Mouse (Mus musculus): ENCODE data around the gene Plxna2. TPM values are rescaled to one million over a fixed set of nuclear protein-coding genes. Genes with fewer than 3 reads are reported as not detected.

The Plxna2 gene
- polyA plus RNA-seq, 1 experiment from 2014 or later, result 76.0 TPM

GRCm38 (mm10) chr1:194774754-194775153 is 156.7 kb downstream of the Plxna2 start:
- 50% methylated on average over 1 of the region's 1 CpGs for WGBS
- Histone ChIP-seq H3K27ac (ENCODE audit: low read depth, low read length) (no peak overlapping the region), H3K27me3 (ENCODE audit: control insufficient read depth, insufficient read depth, low read length) (no peaks in the 10 kb centered on the region), H3K4me3 (ENCODE audit: low read depth, low read length) (no peak overlapping the region), H3K36me3 (ENCODE audit: control insufficient read depth, insufficient read depth, low read length) (peaks cover 11% of the 10 kb centered on the region), H3K9me3 (ENCODE audit: control insufficient read depth, low read length) (no peaks in the 10 kb centered on the region), H3K4me2 (ENCODE audit: low read depth, low read length) (no peak overlapping the region), H3K4me1 (ENCODE audit: control insufficient read depth, insufficient read depth, low read length) (no peaks in the 10 kb centered on the region), H3K9ac (replicated peaks; ENCODE audit: low read depth, low read length) (no peak overlapping the region)
- ATAC-seq (ENCODE audit: low read depth), result no peak; the same call in 1 of the 2 replicates

DNA sequence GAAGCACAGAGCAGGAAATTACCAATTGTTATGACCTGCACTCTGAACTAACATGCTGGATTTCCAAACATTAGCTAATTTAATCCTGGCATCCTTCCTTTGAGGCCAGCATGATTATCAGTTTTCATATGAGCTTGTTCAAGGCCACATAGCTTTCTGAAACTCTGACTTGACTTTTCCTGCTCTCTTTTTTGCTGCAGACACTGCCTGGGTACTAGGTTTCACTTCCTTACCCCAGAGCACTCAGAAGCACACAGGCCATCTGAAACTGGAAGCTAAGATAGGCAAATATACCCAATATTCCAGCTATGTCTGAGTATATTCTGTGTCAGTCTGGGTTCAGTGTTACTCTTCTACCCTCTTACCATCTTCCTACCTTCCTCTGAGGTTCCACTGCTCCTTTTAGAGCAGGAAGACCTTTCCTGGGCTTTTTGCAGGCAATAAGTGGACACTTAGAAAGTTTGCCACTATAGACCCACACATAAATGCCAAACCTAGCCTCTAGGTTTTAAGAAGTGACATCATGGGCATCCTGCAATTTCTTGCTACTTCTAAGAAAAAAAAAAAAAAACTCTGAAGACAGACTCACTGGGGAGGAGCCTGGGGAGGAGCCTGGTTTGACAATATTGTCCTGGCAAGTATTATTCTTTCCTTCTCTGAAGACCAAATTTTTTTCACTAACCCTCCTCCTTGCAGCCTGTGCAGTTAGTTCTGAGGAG is 157.8 kb downstream of the Plxna2 start:
- Histone ChIP-seq H3K27ac (ENCODE audit: low read depth, low read length) (no peak overlapping the region), H3K4me1 (ENCODE audit: control insufficient read depth, insufficient read depth, low read length) (no peaks in the 10 kb centered on the region), H3K4me2 (ENCODE audit: low read depth, low read length) (no peak overlapping the region), H3K27me3 (ENCODE audit: control insufficient read depth, insufficient read depth, low read length) (no peaks in the 10 kb centered on the region), H3K9me3 (ENCODE audit: control insufficient read depth, low read length) (no peaks in the 10 kb centered on the region), H3K9ac (replicated peaks; ENCODE audit: low read depth, low read length) (no peak overlapping the region), H3K4me3 (ENCODE audit: low read depth, low read length) (no peak overlapping the region), H3K36me3 (ENCODE audit: control insufficient read depth, insufficient read depth, low read length) (peaks cover 21% of the 10 kb centered on the region)
- ATAC-seq (ENCODE audit: low read depth), result no peak

DNA sequence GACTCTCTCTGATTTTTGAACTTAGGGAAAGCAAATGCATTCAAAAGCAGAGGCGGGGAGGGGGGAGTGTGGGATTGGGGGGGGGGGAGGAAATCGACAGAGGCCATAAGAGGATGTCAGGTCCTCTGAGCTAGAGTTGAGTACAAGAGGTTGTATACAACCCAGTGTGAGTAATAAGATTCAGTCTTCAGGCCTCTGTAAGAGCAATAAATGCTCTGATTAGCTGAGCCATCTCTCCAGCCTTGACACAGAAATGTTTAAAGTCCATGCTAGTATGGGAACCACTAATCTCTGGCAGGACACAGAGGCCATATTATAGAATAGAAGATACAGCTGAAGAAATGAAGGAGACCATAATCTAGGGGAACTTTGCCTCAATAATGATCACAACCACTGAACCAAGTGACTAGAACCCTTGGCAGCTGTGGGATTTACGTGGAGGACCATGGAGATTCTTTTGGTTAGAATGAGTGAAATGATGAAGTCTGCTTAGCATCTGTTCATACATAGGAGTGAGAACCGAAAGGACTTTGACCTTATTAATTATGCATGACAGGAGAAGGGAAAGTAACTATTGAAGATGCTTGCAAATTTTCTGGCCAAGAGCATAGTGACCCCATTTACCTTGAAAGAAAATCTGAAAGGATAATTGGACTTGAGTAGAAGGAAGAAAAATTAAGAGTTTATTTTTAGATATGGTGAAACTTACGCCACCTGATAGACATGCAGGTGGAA is 158.7 kb downstream of the Plxna2 start:
- Histone ChIP-seq H3K4me2 (ENCODE audit: low read depth, low read length) (no peak overlapping the region), H3K4me3 (ENCODE audit: low read depth, low read length) (no peak overlapping the region), H3K36me3 (ENCODE audit: control insufficient read depth, insufficient read depth, low read length) (peaks cover 28% of the 10 kb centered on the region), H3K27ac (ENCODE audit: low read depth, low read length) (no peak overlapping the region), H3K4me1 (ENCODE audit: control insufficient read depth, insufficient read depth, low read length) (no peaks in the 10 kb centered on the region), H3K9me3 (ENCODE audit: control insufficient read depth, low read length) (no peaks in the 10 kb centered on the region), H3K9ac (replicated peaks; ENCODE audit: low read depth, low read length) (no peak overlapping the region), H3K27me3 (ENCODE audit: control insufficient read depth, insufficient read depth, low read length) (no peaks in the 10 kb centered on the region)
- 76% methylated on average over 5 of the region's 5 CpGs for WGBS
- no peak for ATAC-seq (ENCODE audit: low read depth)

GRCm38 (mm10) chr1:194777608-194778007 is 159.6 kb downstream of the Plxna2 start:
- no peak for ATAC-seq (ENCODE audit: low read depth)
- 74% methylated on average over 2 of the region's 2 CpGs for WGBS
- H3K9ac ChIP-seq (replicated peaks; ENCODE audit: low read depth, low read length), result no peak overlapping the region

DNA sequence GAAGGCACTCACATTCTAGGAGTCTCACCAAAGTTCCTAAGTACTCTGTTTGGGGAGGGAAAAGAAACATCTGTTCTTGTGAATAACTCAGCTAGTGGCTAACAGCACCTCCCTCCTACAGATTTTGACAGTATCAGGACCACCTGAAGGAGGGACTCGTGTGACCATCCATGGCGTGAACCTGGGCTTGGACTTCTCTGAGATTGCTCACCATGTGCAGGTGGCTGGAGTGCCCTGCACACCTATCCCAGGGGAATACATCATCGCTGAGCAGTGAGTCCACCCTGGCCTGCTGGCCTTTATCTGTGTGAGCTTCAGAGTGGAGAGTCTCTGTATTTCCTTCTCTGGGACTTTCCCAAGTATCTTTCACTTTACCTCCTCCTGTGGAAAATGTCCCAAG is 162.4 kb downstream of the Plxna2 start:
- H3K27me3 ChIP-seq (ENCODE audit: control insufficient read depth, insufficient read depth, low read length), result no peaks in the 10 kb centered on the region
- H3K4me1 ChIP-seq (ENCODE audit: control insufficient read depth, insufficient read depth, low read length), result no peaks in the 10 kb centered on the region
- 88% methylated on average over 3 of the region's 3 CpGs for WGBS
- H3K4me3 ChIP-seq (ENCODE audit: low read depth, low read length), result no peak overlapping the region
- H3K27ac ChIP-seq (ENCODE audit: low read depth, low read length), result no peak overlapping the region
- no peak overlapping the region for H3K4me2 ChIP-seq (ENCODE audit: low read depth, low read length)
- no peak overlapping the region for H3K9ac ChIP-seq (replicated peaks; ENCODE audit: low read depth, low read length)
- H3K36me3 ChIP-seq (ENCODE audit: control insufficient read depth, insufficient read depth, low read length), result peaks cover 42% of the 10 kb centered on the region
- ATAC-seq (ENCODE audit: low read depth), result no peak
- H3K9me3 ChIP-seq (ENCODE audit: control insufficient read depth, low read length), result no peaks in the 10 kb centered on the region

More at GRCm38 (mm10) chr1:194777608-194778007, 159.6 kb downstream of the Plxna2 start:
- Histone ChIP-seq H3K4me3 (ENCODE audit: low read depth, low read length) (no peak overlapping the region), H3K4me1 (ENCODE audit: control insufficient read depth, insufficient read depth, low read length) (no peaks in the 10 kb centered on the region), H3K27me3 (ENCODE audit: control insufficient read depth, insufficient read depth, low read length) (no peaks in the 10 kb centered on the region), H3K9me3 (ENCODE audit: control insufficient read depth, low read length) (no peaks in the 10 kb centered on the region), H3K27ac (ENCODE audit: low read depth, low read length) (no peak overlapping the region), H3K4me2 (ENCODE audit: low read depth, low read length) (no peak overlapping the region), H3K36me3 (ENCODE audit: control insufficient read depth, insufficient read depth, low read length) (peaks cover 36% of the 10 kb centered on the region)

DNA sequence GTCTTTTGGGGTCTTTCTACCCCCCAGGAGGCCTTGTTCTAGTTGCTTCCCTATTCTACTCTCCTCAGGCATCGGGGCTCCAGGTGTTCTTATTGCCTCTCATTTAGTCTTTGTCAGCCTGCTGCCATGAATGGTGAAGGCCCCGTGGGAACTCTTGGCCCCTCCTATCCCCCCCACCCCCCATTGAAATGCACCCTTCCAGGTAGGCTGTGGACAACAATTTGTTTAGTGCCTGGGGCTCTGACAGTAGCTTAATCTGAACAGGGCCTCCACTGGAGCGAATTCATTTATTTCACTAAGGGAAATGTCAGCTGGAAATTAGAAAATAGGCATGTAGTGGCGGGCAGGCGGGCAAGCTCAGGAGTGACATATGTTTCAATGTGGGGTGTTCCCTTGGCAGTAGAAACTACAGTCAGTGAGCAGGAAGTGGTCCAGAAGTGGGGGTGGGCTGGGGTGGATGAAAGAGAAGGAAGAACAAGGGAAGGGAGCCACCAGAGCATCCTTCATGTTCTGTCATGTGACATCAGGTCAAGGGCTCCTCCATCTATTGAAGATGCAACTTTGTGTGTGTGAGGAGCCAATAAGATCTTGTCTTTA is 162.9 kb downstream of the Plxna2 start:
- H3K4me3 ChIP-seq (ENCODE audit: low read depth, low read length), result no peak overlapping the region
- ATAC-seq (ENCODE audit: low read depth), result no peak
- H3K4me2 ChIP-seq (ENCODE audit: low read depth, low read length), result no peak overlapping the region
- peaks cover 45% of the 10 kb centered on the region for H3K36me3 ChIP-seq (ENCODE audit: control insufficient read depth, insufficient read depth, low read length)
- H3K4me1 ChIP-seq (ENCODE audit: control insufficient read depth, insufficient read depth, low read length), result no peaks in the 10 kb centered on the region
- H3K27me3 ChIP-seq (ENCODE audit: control insufficient read depth, insufficient read depth, low read length), result no peaks in the 10 kb centered on the region
- H3K27ac ChIP-seq (ENCODE audit: low read depth, low read length), result no peak overlapping the region
- H3K9me3 ChIP-seq (ENCODE audit: control insufficient read depth, low read length), result no peaks in the 10 kb centered on the region
- WGBS, result 38% methylated on average over 5 of the region's 5 CpGs
- H3K9ac ChIP-seq (replicated peaks; ENCODE audit: low read depth, low read length), result no peak overlapping the region

- Histone ChIP-seq H3K27ac (ENCODE audit: low read depth, low read length) (no peak overlapping the region), H3K4me2 (ENCODE audit: low read depth, low read length) (no peak overlapping the region), H3K36me3 (ENCODE audit: control insufficient read depth, insufficient read depth, low read length) (peaks cover 51% of the 10 kb centered on the region), H3K4me3 (ENCODE audit: low read depth, low read length) (no peak overlapping the region), H3K9ac (replicated peaks; ENCODE audit: low read depth, low read length) (no peak overlapping the region), H3K9me3 (ENCODE audit: control insufficient read depth, low read length) (no peaks in the 10 kb centered on the region), H3K27me3 (ENCODE audit: control insufficient read depth, insufficient read depth, low read length) (no peaks in the 10 kb centered on the region), H3K4me1 (ENCODE audit: control insufficient read depth, insufficient read depth, low read length) (no peaks in the 10 kb centered on the region)
- WGBS, result 85% methylated on average over 1 of the region's 1 CpGs
- ATAC-seq (ENCODE audit: low read depth), result no peak
Observed at GRCm38 (mm10) chr1:194781556-194781955, 163.5 kb downstream of the Plxna2 start.

GRCm38 (mm10) chr1:194782325-194782724 is 164.3 kb downstream of the Plxna2 start:
- H3K27ac ChIP-seq (ENCODE audit: low read depth, low read length), result no peak overlapping the region
- no peak overlapping the region for H3K4me2 ChIP-seq (ENCODE audit: low read depth, low read length)
- no peak for ATAC-seq (ENCODE audit: low read depth)
- 36% methylated on average over 3 of the region's 3 CpGs for WGBS
- H3K9me3 ChIP-seq (ENCODE audit: control insufficient read depth, low read length), result no peaks in the 10 kb centered on the region
- H3K36me3 ChIP-seq (ENCODE audit: control insufficient read depth, insufficient read depth, low read length), result peaks cover 58% of the 10 kb centered on the region
- no peaks in the 10 kb centered on the region for H3K4me1 ChIP-seq (ENCODE audit: control insufficient read depth, insufficient read depth, low read length)
- no peak overlapping the region for H3K4me3 ChIP-seq (ENCODE audit: low read depth, low read length)
- no peak overlapping the region for H3K9ac ChIP-seq (replicated peaks; ENCODE audit: low read depth, low read length)
- no peaks in the 10 kb centered on the region for H3K27me3 ChIP-seq (ENCODE audit: control insufficient read depth, insufficient read depth, low read length)

DNA sequence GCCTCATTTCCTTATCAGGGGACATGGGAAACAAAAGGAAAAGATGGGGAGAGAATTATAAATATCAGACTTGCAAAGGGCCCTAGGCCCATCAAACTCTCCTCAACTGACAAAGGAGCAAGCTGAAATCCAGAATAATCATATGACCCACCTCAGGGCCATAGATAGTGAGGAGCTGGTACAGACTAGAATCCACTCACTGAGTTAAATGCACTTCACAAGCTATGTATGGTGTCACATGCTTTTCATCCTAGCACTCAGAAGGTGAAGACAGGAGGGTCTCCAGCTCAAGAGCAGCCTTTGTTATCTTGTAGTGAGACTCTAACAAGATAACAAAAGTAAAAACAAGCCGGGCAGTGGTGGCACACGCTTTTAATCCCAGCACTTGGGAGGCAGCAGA is 169.6 kb downstream of the Plxna2 start:
- ATAC-seq (ENCODE audit: low read depth), result no peak
- no peak overlapping the region for H3K27ac ChIP-seq (ENCODE audit: low read depth, low read length)
- WGBS, result 93% methylated on average over 2 of the region's 2 CpGs
- no peaks in the 10 kb centered on the region for H3K4me1 ChIP-seq (ENCODE audit: control insufficient read depth, insufficient read depth, low read length)
- H3K27me3 ChIP-seq (ENCODE audit: control insufficient read depth, insufficient read depth, low read length), result no peaks in the 10 kb centered on the region
- no peak overlapping the region for H3K9ac ChIP-seq (replicated peaks; ENCODE audit: low read depth, low read length)
- peaks cover 62% of the 10 kb centered on the region for H3K36me3 ChIP-seq (ENCODE audit: control insufficient read depth, insufficient read depth, low read length)
- H3K4me3 ChIP-seq (ENCODE audit: low read depth, low read length), result no peak overlapping the region
- no peak overlapping the region for H3K4me2 ChIP-seq (ENCODE audit: low read depth, low read length)
- H3K9me3 ChIP-seq (ENCODE audit: control insufficient read depth, low read length), result no peaks in the 10 kb centered on the region

Measured in neural tube, embryonic 14.5 days (tissue).